Mouse (Mus musculus): ENCODE results near the gene Atf6. TPM values are rescaled to one million over a fixed set of nuclear protein-coding genes. Genes with fewer than 3 reads are reported as not detected.
A peak's percentile ranks its signal among the peaks of the same experiment; 100 is the strongest.

The Atf6 gene
- polyA plus RNA-seq, 1 experiment from 2014 or later = 56.5 TPM

GRCm38 (mm10) chr1:170741497-170742246 lies 125.9 kb downstream of the Atf6 start:
- peaks cover 12% of the 10 kb centered on the region; the same call in 1 of the 2 replicates for H3K36me3 ChIP-seq (ENCODE audit: inconsistent target)
- H3K27ac ChIP-seq = no peak overlapping the region
- no peaks in the 10 kb centered on the region for H3K79me2 ChIP-seq (ENCODE audit: inconsistent target)
- H3K4me3 ChIP-seq (ENCODE audit: inconsistent target) = no peak overlapping the region
- WGBS (ENCODE audit: missing documents) = 98% methylated on average over 5 of the region's 5 CpGs

GRCm38 (mm10) chr1:170734866-170735265 lies 132.7 kb downstream of the Atf6 start:
- Histone ChIP-seq H3K36me3 (ENCODE audit: inconsistent target) (0 out of 2 replicates have a peak, but pooled peaks cover 13% of the 10 kb centered on the region), H3K4me3 (ENCODE audit: inconsistent target) (no peak overlapping the region), H3K79me2 (ENCODE audit: inconsistent target) (no peaks in the 10 kb centered on the region), H3K27ac (no peak overlapping the region)
- WGBS (ENCODE audit: missing documents) = 100% methylated on average over 3 of the region's 3 CpGs

GRCm38 (mm10) chr1:170732596-170732890 lies 135.0 kb downstream of the Atf6 start:
- Histone ChIP-seq H3K4me3 (ENCODE audit: inconsistent target) (no peak overlapping the region), H3K79me2 (ENCODE audit: inconsistent target) (no peaks in the 10 kb centered on the region), H3K27ac (no peak overlapping the region), H3K36me3 (ENCODE audit: inconsistent target) (0 out of 2 replicates have a peak, but pooled peaks cover 6% of the 10 kb centered on the region)
- 96% methylated on average over 2 of the region's 2 CpGs for WGBS (ENCODE audit: missing documents)

GRCm38 (mm10) chr1:170731865-170732595 lies 135.5 kb downstream of the Atf6 start:
- no peak overlapping the region for H3K4me3 ChIP-seq (ENCODE audit: inconsistent target)
- H3K36me3 ChIP-seq (ENCODE audit: inconsistent target) = 0 out of 2 replicates have a peak, but pooled peaks cover 6% of the 10 kb centered on the region
- H3K27ac ChIP-seq = no peak overlapping the region
- no peaks in the 10 kb centered on the region for H3K79me2 ChIP-seq (ENCODE audit: inconsistent target)
- 81% methylated on average over 11 of the region's 11 CpGs for WGBS (ENCODE audit: missing documents)

- WGBS (ENCODE audit: missing documents) = 78% methylated on average over 8 of the region's 8 CpGs
- Histone ChIP-seq H3K36me3 (ENCODE audit: inconsistent target) (no peaks in the 10 kb centered on the region; the same call in 1 of the 2 replicates), H3K27ac (no peak overlapping the region), H3K79me2 (ENCODE audit: inconsistent target) (no peaks in the 10 kb centered on the region), H3K4me3 (ENCODE audit: inconsistent target) (no peak overlapping the region)
These were observed 138.2 kb downstream of the Atf6 start for GRCm38 (mm10) chr1:170729267-170729962.

- no peaks in the 10 kb centered on the region; the same call in 1 of the 2 replicates for H3K36me3 ChIP-seq (ENCODE audit: inconsistent target)
- H3K27ac ChIP-seq = no peak overlapping the region
- 77% methylated on average over 5 of the region's 6 CpGs for WGBS (ENCODE audit: missing documents)
- H3K79me2 ChIP-seq (ENCODE audit: inconsistent target) = no peaks in the 10 kb centered on the region
- H3K4me3 ChIP-seq (ENCODE audit: inconsistent target) = no peak overlapping the region
These were observed 139.0 kb downstream of the Atf6 start for GRCm38 (mm10) chr1:170728524-170728923.

- no peaks in the 10 kb centered on the region for H3K79me2 ChIP-seq (ENCODE audit: inconsistent target)
- H3K27ac ChIP-seq = no peak overlapping the region
- no peak overlapping the region for H3K4me3 ChIP-seq (ENCODE audit: inconsistent target)
- H3K36me3 ChIP-seq (ENCODE audit: inconsistent target) = no peaks in the 10 kb centered on the region; the same call in none of the 2 replicates
- WGBS (ENCODE audit: missing documents) = 89% methylated on average over 5 of the region's 5 CpGs
These were observed 146.0 kb downstream of the Atf6 start for GRCm38 (mm10) chr1:170721560-170721959.

GRCm38 (mm10) chr1:170718133-170718810 lies 149.3 kb downstream of the Atf6 start:
- Histone ChIP-seq H3K36me3 (ENCODE audit: inconsistent target) (no peaks in the 10 kb centered on the region; the same call in 1 of the 2 replicates), H3K79me2 (ENCODE audit: inconsistent target) (no peaks in the 10 kb centered on the region), H3K27ac (no peak overlapping the region), H3K4me3 (ENCODE audit: inconsistent target) (no peak overlapping the region)
- 83% methylated on average over 8 of the region's 8 CpGs for WGBS (ENCODE audit: missing documents)

- H3K27ac ChIP-seq = no peak overlapping the region
- no peaks in the 10 kb centered on the region; the same call in 1 of the 2 replicates for H3K79me2 ChIP-seq (ENCODE audit: inconsistent target)
- WGBS (ENCODE audit: missing documents) = 100% methylated on average over 3 of the region's 3 CpGs
- H3K4me3 ChIP-seq (ENCODE audit: inconsistent target) = no peak overlapping the region
- no peaks in the 10 kb centered on the region; the same call in 1 of the 2 replicates for H3K36me3 ChIP-seq (ENCODE audit: inconsistent target)
These were observed 150.2 kb downstream of the Atf6 start for GRCm38 (mm10) chr1:170717241-170717828.

GRCm38 (mm10) chr1:170711731-170712130 lies 155.8 kb downstream of the Atf6 start:
- H3K27ac ChIP-seq = no peak overlapping the region
- H3K36me3 ChIP-seq (ENCODE audit: inconsistent target) = no peaks in the 10 kb centered on the region
- no peak overlapping the region for H3K4me3 ChIP-seq (ENCODE audit: inconsistent target)
- WGBS (ENCODE audit: missing documents) = 94% methylated on average over 7 of the region's 7 CpGs
- H3K79me2 ChIP-seq (ENCODE audit: inconsistent target) = peaks cover 12% of the 10 kb centered on the region; the same call in 1 of the 2 replicates

GRCm38 (mm10) chr1:170709969-170710368 lies 157.6 kb downstream of the Atf6 start:
- Histone ChIP-seq H3K36me3 (ENCODE audit: inconsistent target) (no peaks in the 10 kb centered on the region), H3K27ac (peak overlapping the region; percentile 86), H3K79me2 (ENCODE audit: inconsistent target) (peaks cover 12% of the 10 kb centered on the region; the same call in 1 of the 2 replicates), H3K4me3 (ENCODE audit: inconsistent target) (no peak overlapping the region)
- 64% methylated on average over 3 of the region's 3 CpGs for WGBS (ENCODE audit: missing documents)

GRCm38 (mm10) chr1:170709481-170709880 lies 158.1 kb downstream of the Atf6 start:
- H3K27ac ChIP-seq = peak overlapping the region; percentile 86
- 6% methylated on average over 7 of the region's 8 CpGs for WGBS (ENCODE audit: missing documents)
- H3K79me2 ChIP-seq (ENCODE audit: inconsistent target) = peaks cover 12% of the 10 kb centered on the region; the same call in 1 of the 2 replicates
- H3K4me3 ChIP-seq (ENCODE audit: inconsistent target) = no peak overlapping the region
- H3K36me3 ChIP-seq (ENCODE audit: inconsistent target) = no peaks in the 10 kb centered on the region

GRCm38 (mm10) chr1:170709034-170709433 lies 158.5 kb downstream of the Atf6 start:
- no peaks in the 10 kb centered on the region for H3K36me3 ChIP-seq (ENCODE audit: inconsistent target)
- peaks cover 12% of the 10 kb centered on the region; the same call in 1 of the 2 replicates for H3K79me2 ChIP-seq (ENCODE audit: inconsistent target)
- peak overlapping the region; percentile 86 for H3K27ac ChIP-seq
- WGBS (ENCODE audit: missing documents) = 22% methylated on average over 3 of the region's 3 CpGs
- no peak overlapping the region for H3K4me3 ChIP-seq (ENCODE audit: inconsistent target)

- Histone ChIP-seq H3K4me3 (ENCODE audit: inconsistent target) (no peak overlapping the region), H3K27ac (no peak overlapping the region), H3K79me2 (ENCODE audit: inconsistent target) (0 out of 2 replicates have a peak, but pooled peaks cover under 1% of the 10 kb centered on the region), H3K36me3 (ENCODE audit: inconsistent target) (no peaks in the 10 kb centered on the region)
- 25% methylated on average over 4 of the region's 4 CpGs for WGBS (ENCODE audit: missing documents)
These were observed 161.5 kb downstream of the Atf6 start for GRCm38 (mm10) chr1:170706046-170706445.
